Mouse (Mus musculus) heart, embryonic 14.5 days (tissue): Measurements from ENCODE around the gene Ggcx. TPM values are rescaled to one million over a fixed set of nuclear protein-coding genes. Genes with fewer than 3 reads are reported as not detected.

Experiments
- ATAC-seq: fragments of 200-750 bp; cut with Nextera tagmentation; 2 replicates; pipeline ENCODE4 v1.8.0; 2017; ENCODE audit warnings: low read depth, moderate TSS enrichment; ENCODE audit not compliant: insufficient number of reproducible peaks, insufficient read depth, low FRiP score
- H3K27ac ChIP-seq, 2 experiments: fragments of 200-500 bp in 1 of 2; fragments of 300-500 bp in 1 of 2; sonication (generic) in 1 of 2; replicated peaks in 1 of 2; 2 replicates each; pipeline ENCODE4 v1.5.1; 2012 to 2014; ENCODE audit warnings: low read depth in 2 of 2, low read length in 2 of 2, control low read depth in 1 of 2, mild to moderate bottlenecking in 1 of 2, mixed read lengths in 1 of 2; ENCODE audit not compliant: control insufficient read depth in 1 of 2, insufficient read depth in 1 of 2
- H3K27me3 ChIP-seq: fragments of 300-500 bp; sonication (generic); 2 replicates; pipeline ENCODE4 v1.6.1; 2014; ENCODE audit warnings: mild to moderate bottlenecking, low read length, control low read depth; ENCODE audit not compliant: control insufficient read depth, insufficient read depth
- H3K36me3 ChIP-seq: fragments of 300-500 bp; sonication (generic); 2 replicates; pipeline ENCODE4 v1.6.1; 2014; ENCODE audit warnings: mild to moderate bottlenecking, control low read depth, low read length, mixed read lengths; ENCODE audit not compliant: control insufficient read depth, insufficient read depth
- H3K4me1 ChIP-seq, 2 experiments: fragments of 200-500 bp in 1 of 2; fragments of 300-500 bp in 1 of 2; sonication (generic) in 1 of 2; 2 replicates each; pipeline ENCODE4 v1.6.1; 2012 to 2014; ENCODE audit warnings: low read length in 2 of 2, control low read depth in 1 of 2, mixed read lengths in 1 of 2; ENCODE audit not compliant: control insufficient read depth in 2 of 2, insufficient read depth in 2 of 2
- H3K4me2 ChIP-seq: fragments of 300-500 bp; sonication (generic); 2 replicates; pipeline ENCODE4 v1.6.1; 2014; ENCODE audit warnings: mild to moderate bottlenecking, low read length
- H3K4me3 ChIP-seq, 2 experiments: fragments of 200-500 bp in 1 of 2; fragments of 300-500 bp in 1 of 2; sonication (generic) in 1 of 2; 2 replicates each; pipeline ENCODE4 v1.5.1; 2012 to 2014; ENCODE audit warnings: low read length in 2 of 2, mild to moderate bottlenecking in 2 of 2, control low read depth in 1 of 2, low read depth in 1 of 2, moderate library complexity in 1 of 2; ENCODE audit not compliant: control insufficient read depth in 1 of 2, insufficient read depth in 1 of 2
- H3K9ac ChIP-seq: fragments of 300-500 bp; sonication (generic); 2 replicates; pipeline ENCODE4 v1.6.1; 2014; ENCODE audit warnings: mild to moderate bottlenecking, low read length
- H3K9me3 ChIP-seq: fragments of 300-500 bp; sonication (generic); 2 replicates; pipeline ENCODE4 v1.6.1; 2016; ENCODE audit warnings: low read length, control low read depth; ENCODE audit not compliant: control insufficient read depth
- WGBS: fragments of 180-500 bp; shearing (Covaris S2); extraction: QIAGEN DNeasy Blood & Tissue Kit; methylation state at CpG from one replicate; pipeline ENCODE4 v1.1.7; 2014; 5-methylcytosine and 5-hydroxymethylcytosine counted together
- polyA plus RNA-seq: library from polyadenylated mRNA; unstranded; fragments of >200 nt; fragmentation: Nextera tagmentation; extraction: Ambion mirVana; gene quantifications from 2 replicates; pipeline ENCODE4 v1.2.1, GENCODE M21; 2014

Gene Ggcx
- polyA plus RNA-seq, 1 experiment from 2014 or later: 24.1 TPM

- ATAC-seq: no peak
- Histone ChIP-seq H3K9me3 (no peaks in the 10 kb centered on the region), H3K4me1 (no peaks in the 10 kb centered on the region)
These were observed 14.1 kb upstream of the Ggcx start for GRCm38 (mm10) chr6:72399967-72400366.

DNA sequence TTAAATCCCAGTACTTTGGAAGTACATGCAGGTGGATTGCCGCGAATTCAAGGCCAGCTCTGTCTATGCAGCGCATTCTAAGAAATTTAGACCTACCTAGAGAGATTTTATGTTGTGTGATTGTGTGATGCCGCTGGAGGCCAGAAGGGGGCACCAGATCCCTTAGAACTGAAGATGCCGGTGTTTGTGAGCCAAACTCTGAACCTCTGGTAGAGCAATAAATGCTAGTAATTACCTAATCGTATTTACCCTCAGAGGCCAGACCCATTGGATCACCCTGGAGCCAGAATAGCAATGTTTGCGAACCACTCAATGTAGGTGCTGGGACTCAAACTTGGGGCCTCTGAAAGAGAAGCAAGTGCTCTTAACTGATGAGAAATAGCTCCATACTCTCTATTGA, 12.2 kb upstream of the Ggcx start:
- WGBS: 23% methylated on average over 7 of the region's 7 CpGs

More at GRCm38 (mm10) chr6:72399967-72400366, 14.1 kb upstream of the Ggcx start:
- H3K4me3 ChIP-seq: no peak overlapping the region
- H3K27ac ChIP-seq: no peak overlapping the region
- H3K9ac ChIP-seq: no peak overlapping the region
- no peaks in the 10 kb centered on the region for H3K36me3 ChIP-seq
- H3K4me2 ChIP-seq: no peak overlapping the region
- 59% methylated on average over 2 of the region's 2 CpGs for WGBS
- no peaks in the 10 kb centered on the region for H3K27me3 ChIP-seq

DNA sequence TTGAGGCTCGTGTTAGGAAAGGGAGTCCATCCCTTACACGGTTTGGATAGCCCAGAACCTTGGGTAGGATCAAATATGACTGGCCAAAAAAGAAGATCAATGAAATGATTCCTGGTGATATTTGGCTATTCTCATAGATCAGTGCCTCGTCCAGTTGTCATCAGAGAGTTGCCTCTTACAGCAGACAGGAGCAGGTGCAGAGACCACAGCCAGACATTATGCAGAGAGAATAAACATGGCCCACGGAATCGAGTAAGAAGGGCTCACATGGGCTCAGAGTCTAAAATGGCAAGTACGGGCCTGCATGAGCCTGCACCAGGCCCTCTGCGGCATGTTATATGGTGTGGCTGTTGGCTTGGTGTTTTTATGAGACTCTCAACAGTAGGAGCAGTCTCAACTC, 8.8 kb upstream of the Ggcx start:
- Histone ChIP-seq H3K9me3 (no peaks in the 10 kb centered on the region), H3K36me3 (no peaks in the 10 kb centered on the region), H3K4me2 (no peak overlapping the region), H3K4me3 (no peak overlapping the region), H3K27ac (no peak overlapping the region), H3K9ac (no peak overlapping the region), H3K4me1 (no peaks in the 10 kb centered on the region), H3K27me3 (no peaks in the 10 kb centered on the region)
- 75% methylated on average over 7 of the region's 7 CpGs for WGBS
- ATAC-seq: no peak

More for the DNA sequence above, 12.2 kb upstream of the Ggcx start:
- Histone ChIP-seq H3K9me3 (no peaks in the 10 kb centered on the region), H3K27ac (no peak overlapping the region), H3K27me3 (no peaks in the 10 kb centered on the region), H3K4me3 (no peak overlapping the region), H3K36me3 (no peaks in the 10 kb centered on the region), H3K4me1 (no peaks in the 10 kb centered on the region), H3K4me2 (no peak overlapping the region), H3K9ac (no peak overlapping the region)
- ATAC-seq: no peak

DNA sequence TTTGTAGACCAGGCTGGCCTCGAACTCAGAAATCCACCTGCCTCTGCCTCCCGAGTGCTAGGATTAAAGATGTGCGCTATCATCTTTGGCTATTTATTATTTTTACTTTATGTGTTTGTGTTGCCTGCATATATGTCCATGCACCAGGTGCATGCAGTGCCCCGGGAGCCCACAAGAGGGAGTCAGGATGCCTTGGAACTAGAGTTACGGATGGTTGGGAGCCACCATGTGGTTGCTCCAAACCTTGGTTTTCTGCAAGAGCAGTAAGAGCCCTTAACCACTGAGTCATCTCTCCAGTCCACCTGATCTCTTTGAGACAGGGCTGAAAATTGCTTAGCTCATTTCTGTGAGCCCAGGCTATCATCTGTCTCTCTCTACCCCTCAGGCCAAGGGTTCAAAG, 7.0 kb upstream of the Ggcx start:
- Histone ChIP-seq H3K9me3 (no peaks in the 10 kb centered on the region), H3K27ac (no peak overlapping the region), H3K27me3 (no peaks in the 10 kb centered on the region), H3K4me3 (no peak overlapping the region), H3K4me2 (no peak overlapping the region), H3K36me3 (no peaks in the 10 kb centered on the region), H3K4me1 (no peaks in the 10 kb centered on the region), H3K9ac (no peak overlapping the region)
- ATAC-seq: 0 out of 2 replicates have a peak, but pooled peaks have one; percentile 17
- 5% methylated on average over 5 of the region's 5 CpGs for WGBS

GRCm38 (mm10) chr6:72409567-72409966, 4.5 kb upstream of the Ggcx start:
- ATAC-seq: no peak
- Histone ChIP-seq H3K4me3 (no peak overlapping the region), H3K27ac (no peak overlapping the region), H3K27me3 (no peaks in the 10 kb centered on the region), H3K4me2 (no peak overlapping the region), H3K9ac (no peak overlapping the region), H3K9me3 (no peaks in the 10 kb centered on the region), H3K36me3 (no peaks in the 10 kb centered on the region), H3K4me1 (peaks cover 0 to 3% of the 10 kb centered on the region in 2 experiments; a peak in 1 of 4 replicates)
- WGBS: 13% methylated on average over 3 of the region's 3 CpGs

- Histone ChIP-seq H3K4me2 (no peak overlapping the region), H3K4me3 (no peak overlapping the region), H3K9me3 (no peaks in the 10 kb centered on the region), H3K4me1 (peaks cover 0 to 6% of the 10 kb centered on the region in 2 experiments; a peak in 2 of 4 replicates), H3K27ac (no peak overlapping the region), H3K36me3 (no peaks in the 10 kb centered on the region), H3K9ac (no peak overlapping the region), H3K27me3 (no peaks in the 10 kb centered on the region)
- WGBS: 14% methylated on average over 1 of the region's 1 CpGs
- no peak for ATAC-seq
These were observed 4.1 kb upstream of the Ggcx start for GRCm38 (mm10) chr6:72410003-72410402.

- H3K4me2 ChIP-seq: no peak overlapping the region
- 79% methylated on average over 7 of the region's 7 CpGs for WGBS
- ATAC-seq: no peak
- H3K36me3 ChIP-seq: no peaks in the 10 kb centered on the region
- H3K9ac ChIP-seq: no peak overlapping the region
- no peaks in the 10 kb centered on the region for H3K9me3 ChIP-seq
- peaks cover 0 to 11% of the 10 kb centered on the region in 2 experiments; a peak in 2 of 4 replicates for H3K4me1 ChIP-seq
- no peak overlapping the region for H3K27ac ChIP-seq
- H3K4me3 ChIP-seq: no peak overlapping the region
- no peaks in the 10 kb centered on the region for H3K27me3 ChIP-seq
These were observed 3.6 kb upstream of the Ggcx start for GRCm38 (mm10) chr6:72410518-72410917.

DNA sequence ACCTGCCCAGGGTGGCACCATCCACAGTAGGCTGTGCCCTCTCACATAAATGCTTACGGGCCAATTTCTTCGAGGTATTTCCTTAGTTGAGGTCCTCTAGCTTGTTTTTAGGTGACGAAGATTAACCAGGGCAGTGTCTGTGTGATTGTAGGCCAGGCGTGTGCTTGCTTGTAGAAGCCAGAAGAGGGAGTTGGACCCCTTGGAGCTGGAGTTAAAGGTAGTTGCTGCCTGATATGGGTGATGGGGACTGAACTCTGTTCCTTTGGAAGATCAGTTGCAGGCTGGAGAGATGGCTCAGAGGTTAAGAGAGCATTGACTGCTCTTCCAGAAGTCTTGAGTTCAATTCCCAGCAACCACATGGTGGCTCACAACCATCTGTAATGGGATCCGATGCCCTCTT, 1.1 kb downstream of the Ggcx start:
- no peak overlapping the region for H3K27ac ChIP-seq
- no peaks in the 10 kb centered on the region for H3K27me3 ChIP-seq
- H3K4me3 ChIP-seq: peak overlapping the region; percentile 18 to 82; a peak in 2 of 4 replicates
- peak overlapping the region; percentile 91; the same call in 1 of the 2 replicates for H3K9ac ChIP-seq
- peaks cover 32% of the 10 kb centered on the region for H3K36me3 ChIP-seq
- H3K4me2 ChIP-seq: peak overlapping the region; percentile 83
- H3K4me1 ChIP-seq: peaks cover 3 to 15% of the 10 kb centered on the region in 2 experiments; a peak in 3 of 4 replicates
- no peaks in the 10 kb centered on the region for H3K9me3 ChIP-seq
- no peak for ATAC-seq
- 80% methylated on average over 5 of the region's 5 CpGs for WGBS
